Mouse (Mus musculus): ENCODE results near the gene Cpt1a.

DNA sequence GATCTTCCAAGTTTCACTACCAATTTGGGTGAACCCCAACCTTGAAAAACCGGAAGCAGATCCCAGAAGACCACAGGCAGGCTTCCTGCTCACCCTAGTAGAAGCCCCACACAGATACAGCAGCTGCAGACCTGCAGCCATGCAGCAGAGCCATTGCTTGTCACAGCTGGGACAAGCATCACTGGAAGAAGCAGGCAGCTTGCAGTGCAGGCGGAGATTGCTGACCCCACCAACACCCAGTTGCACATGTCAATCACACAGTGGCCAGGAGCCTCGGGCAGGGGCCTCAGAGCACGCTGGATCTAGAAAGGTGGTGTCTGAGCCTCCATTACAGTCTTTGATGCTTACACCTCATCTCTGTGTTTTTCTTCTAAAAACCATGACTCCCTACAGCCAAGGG lies 112.0 kb downstream of the Cpt1a start:
- TF ChIP-seq POLR2A (IDR thresholded peaks at IDR 0.05; ENCODE audit: insufficient read depth, low read depth, low read length) (no peak), CTCF (IDR thresholded peaks at IDR 0.05; ENCODE audit: insufficient read depth, low read depth, low read length) (no peak)

Data from olfactory bulb, adult 2 months (tissue).